Mouse (Mus musculus) embryonic stem cell, embryonic (primary cell): ENCODE data around the gene Arsk.

Experiments used
- CTCF ChIA-PET, 4 experiments: fragments of 300-600 bp in 2 of 4; fragments of 350-600 bp in 2 of 4; sonication (Branson Sonifier 250); formaldehyde crosslinking; loops; one replicate each; lab custom pipeline; 2022; ENCODE audit warnings: inconsistent platforms in 2 of 4; lab: Charles Lee
- POLR2A ChIA-PET, 4 experiments: fragments of 300-600 bp in 2 of 4; fragments of 350-600 bp in 2 of 4; sonication (Branson Sonifier 250); formaldehyde crosslinking; loops; one replicate each; lab custom pipeline; 2022; ENCODE audit warnings: antibody characterized with exemption in 4 of 4, inconsistent platforms in 1 of 4; lab: Charles Lee

The Arsk gene

DNA sequence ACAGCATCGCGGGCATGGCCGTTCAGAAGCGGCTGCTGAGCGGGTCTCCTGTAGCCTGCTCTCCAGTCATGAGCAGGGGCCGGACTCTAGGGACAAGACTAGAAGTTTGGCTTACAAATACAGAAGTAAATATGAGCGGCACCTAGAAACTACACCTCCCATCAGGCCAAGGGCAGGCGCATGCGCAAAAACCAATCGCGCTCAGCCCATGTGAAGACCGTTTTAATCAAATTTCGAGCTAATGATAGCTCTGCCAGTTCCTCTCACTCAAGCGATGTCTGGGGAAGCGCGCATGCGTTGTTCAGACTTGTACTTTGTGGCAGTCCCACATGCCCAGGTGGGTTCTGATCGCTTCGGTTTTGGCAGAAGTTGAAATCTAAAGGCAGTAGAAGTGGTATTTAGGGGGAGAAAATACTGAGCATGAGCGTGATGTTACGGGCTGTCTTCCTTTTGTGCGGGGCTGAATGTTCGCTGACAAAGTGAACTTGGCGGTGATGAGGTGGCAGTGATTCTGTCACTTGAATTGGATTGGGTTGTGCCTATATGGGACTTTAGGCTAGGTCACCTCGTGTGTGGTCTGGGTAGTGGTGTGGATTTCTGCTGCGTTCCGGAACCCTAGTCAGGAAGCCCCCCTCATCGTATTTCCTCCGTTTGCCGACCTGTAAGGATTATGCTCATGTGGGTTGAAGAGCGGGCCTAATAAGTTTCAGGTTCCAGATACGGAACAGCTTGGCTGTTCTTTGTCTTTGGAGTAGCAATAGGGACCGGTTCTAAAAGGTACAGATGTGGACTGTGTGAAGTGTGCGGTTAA, at the start of gene Arsk, which contains the start of gene Ttc37:
TSS of gene Arsk (minus strand) at position 168 of the 811 bp plus-strand sequence.
TSS of gene Ttc37 (plus strand) at position 242 of the 811 bp plus-strand sequence.
- POLR2A ChIA-PET, result interaction anchor here in 3 of 4 experiments (0.6 to 4.0 kb wide), 19 partner anchors 9 to 683 kb away, joined by 3 to 19 read pairs (median 3); partner anchors contain the start of genes Rfesd (in 3 of the 3) and Gpr150 (in 1 of the 3)
- CTCF ChIA-PET, result interaction anchor here in 1 of 4 experiments (0.6 kb wide), 1 partner anchor 79 kb away, joined by 3 read pairs; no protein-coding TSS in a partner anchor

- ChIA-PET POLR2A (no interaction called here), CTCF (no interaction called here)
Observed at GRCm38 (mm10) chr13:76141117-76141808, 42.8 kb upstream of the Arsk start.

GRCm38 (mm10) chr13:76138862-76139261, 40.4 kb upstream of the Arsk start:
- POLR2A ChIA-PET, result interaction anchor here in 1 of 4 experiments (0.8 to 1.0 kb wide), 2 partner anchors 10 kb away, joined by 3 read pairs; no protein-coding TSS in a partner anchor
- CTCF ChIA-PET, result no interaction called here

GRCm38 (mm10) chr13:76132415-76132814, 34.0 kb upstream of the Arsk start:
- ChIA-PET POLR2A (interaction anchor here in 1 of 4 experiments (0.5 kb wide), 1 partner anchor 66 kb away, joined by 5 read pairs; no protein-coding TSS in a partner anchor), CTCF (no interaction called here)

GRCm38 (mm10) chr13:76128799-76129198, 30.3 kb upstream of the Arsk start:
- ChIA-PET CTCF (no interaction called here), POLR2A (interaction anchor here in 2 of 4 experiments (0.9 to 1.5 kb wide), 2 partner anchors 10 to 30 kb away, joined by 3 read pairs; partner anchors contain the start of genes Arsk (in 1 of the 2) and Ttc37 (in 1 of the 2))

DNA sequence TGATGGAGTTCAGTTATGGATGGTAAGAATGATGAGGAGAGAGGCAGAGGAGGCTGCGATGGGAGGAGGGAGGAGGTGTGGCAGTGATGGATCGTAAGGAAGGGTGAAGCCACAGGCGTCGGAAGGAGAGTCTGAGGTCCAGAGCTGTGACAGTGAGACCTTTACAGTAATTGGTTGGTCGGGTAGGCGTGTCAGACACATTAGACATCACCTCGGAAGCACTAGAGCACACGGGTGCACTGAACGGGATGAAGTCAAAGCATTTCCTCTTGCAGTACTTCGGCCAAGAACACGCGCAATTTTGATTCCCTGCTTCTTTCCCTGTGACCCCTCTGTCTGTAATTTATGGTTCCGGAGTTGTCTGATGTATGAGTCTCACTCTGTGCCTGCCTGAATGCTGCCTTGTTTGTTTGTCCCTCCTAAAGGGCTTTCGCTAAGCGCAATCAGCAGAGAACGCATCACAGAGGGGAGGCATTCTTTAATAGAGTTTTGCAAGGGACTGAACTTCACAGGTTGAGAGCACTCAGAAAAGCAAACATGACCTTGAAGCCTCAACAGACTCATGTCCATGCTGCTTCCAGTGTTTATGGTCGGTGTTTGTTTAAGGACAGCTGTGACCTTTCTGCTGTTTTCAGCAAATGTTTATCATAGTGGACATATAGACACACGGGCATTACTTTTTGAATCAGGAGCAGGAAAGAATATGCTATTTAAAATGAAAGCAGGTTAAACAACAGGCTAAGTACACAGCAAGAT, 10.8 kb upstream of the Arsk start:
- POLR2A ChIA-PET, result interaction anchor here in 2 of 4 experiments (1.1 to 2.1 kb wide), 4 partner anchors 9 to 10 kb away, joined by 3 to 11 read pairs (median 5); partner anchors contain the start of genes Arsk (in 2 of the 2) and Ttc37 (in 2 of the 2)
- CTCF ChIA-PET, result no interaction called here

GRCm38 (mm10) chr13:76101989-76102388, 3.5 kb upstream of the Arsk start:
- POLR2A ChIA-PET, result interaction anchor here in 1 of 4 experiments (4.0 kb wide), 1 partner anchor 9 kb away, joined by 11 read pairs; no protein-coding TSS in a partner anchor
- CTCF ChIA-PET, result no interaction called here

GRCm38 (mm10) chr13:76098116-76098492, 356 bp downstream of the Arsk start:
- ChIA-PET POLR2A (interaction anchor here in 3 of 4 experiments (1.0 to 4.0 kb wide), 14 partner anchors 8 to 168 kb away, joined by 3 to 19 read pairs (median 4); partner anchors contain the start of genes Rfesd (in 2 of the 3) and Gpr150 (in 1 of the 3)), CTCF (no interaction called here)

- ChIA-PET CTCF (no interaction called here), POLR2A (interaction anchor here in 1 of 4 experiments (1.1 kb wide), 1 partner anchor 18 kb away, joined by 3 read pairs; the partner anchor contains the start of gene Gpr150)
Observed at GRCm38 (mm10) chr13:76074323-76074722, 24.1 kb downstream of the Arsk start.

GRCm38 (mm10) chr13:76064363-76064945, 34.0 kb downstream of the Arsk start:
- ChIA-PET CTCF (no interaction called here), POLR2A (interaction anchor here in 2 of 4 experiments (1.2 to 1.6 kb wide), 4 partner anchors 11 to 46 kb away, joined by 3 to 6 read pairs (median 4); partner anchors contain the start of genes Arsk (in 2 of the 2), Ttc37 (in 2 of the 2) and Rfesd (in 1 of the 2))

GRCm38 (mm10) chr13:76063548-76063947, 34.9 kb downstream of the Arsk start:
- ChIA-PET POLR2A (interaction anchor here in 2 of 4 experiments (0.6 to 1.4 kb wide), 2 partner anchors 10 to 509 kb away, joined by 3 to 5 read pairs; no protein-coding TSS in a partner anchor), CTCF (no interaction called here)

DNA sequence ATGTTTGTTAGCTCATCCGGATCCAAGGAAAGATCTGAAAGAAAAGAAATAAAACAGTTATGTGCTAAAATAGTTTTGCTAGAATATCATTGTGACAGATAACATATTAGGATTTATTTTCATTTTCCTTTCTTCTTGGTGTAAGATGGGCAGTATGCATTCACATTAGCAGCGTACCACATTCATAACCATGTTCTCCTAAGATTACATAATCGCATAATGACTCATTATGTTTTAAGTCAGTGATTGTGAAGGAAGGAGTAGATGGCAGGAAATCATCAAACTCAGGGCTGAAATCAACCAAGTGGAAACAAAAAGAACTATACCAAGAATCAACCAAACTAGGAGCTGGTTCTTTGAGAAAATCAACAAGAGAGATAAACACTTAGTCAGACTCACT, 35.9 kb downstream of the Arsk start:
- ChIA-PET POLR2A (interaction anchor here in 1 of 4 experiments (0.9 kb wide), 1 partner anchor 9 kb away, joined by 3 read pairs; no protein-coding TSS in a partner anchor), CTCF (no interaction called here)

GRCm38 (mm10) chr13:76062126-76062525, 36.3 kb downstream of the Arsk start:
- ChIA-PET POLR2A (interaction anchor here in 1 of 4 experiments (0.9 kb wide), 1 partner anchor 10 kb away, joined by 3 read pairs; no protein-coding TSS in a partner anchor), CTCF (no interaction called here)

DNA sequence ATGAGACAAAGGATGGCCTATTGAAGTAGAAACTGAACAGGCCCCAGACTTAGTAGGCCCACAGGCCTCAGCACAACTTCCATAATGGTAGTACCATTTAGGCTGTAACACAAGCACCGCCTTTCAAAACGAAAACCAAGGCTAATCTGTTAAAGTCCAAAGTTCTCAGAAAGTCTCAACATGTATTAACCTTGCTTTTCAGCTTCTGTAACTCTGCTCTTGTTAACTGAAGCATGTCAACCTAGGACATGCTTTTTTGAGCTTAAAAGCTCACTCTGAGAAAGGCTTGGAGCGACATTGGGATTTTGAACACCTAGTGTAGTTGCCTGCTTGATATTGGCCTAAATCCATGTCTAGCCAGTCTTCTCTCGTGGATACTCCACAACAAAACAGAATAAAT, 38.9 kb downstream of the Arsk start:
- ChIA-PET POLR2A (interaction anchor here in 1 of 4 experiments (1.2 kb wide), 1 partner anchor 42 kb away, joined by 3 read pairs; no protein-coding TSS in a partner anchor), CTCF (no interaction called here)

GRCm38 (mm10) chr13:76057267-76058069, 41.0 kb downstream of the Arsk start:
- CTCF ChIA-PET, result interaction anchor here in 1 of 4 experiments (1.5 kb wide), 1 partner anchor 38 kb away, joined by 3 read pairs; the partner anchor contains the start of gene Rfesd
- POLR2A ChIA-PET, result interaction anchor here in 2 of 4 experiments (1.8 to 2.2 kb wide), 2 partner anchors 39 kb away, joined by 8 to 11 read pairs; partner anchors contain the start of gene Rfesd (in 2 of the 2)

DNA sequence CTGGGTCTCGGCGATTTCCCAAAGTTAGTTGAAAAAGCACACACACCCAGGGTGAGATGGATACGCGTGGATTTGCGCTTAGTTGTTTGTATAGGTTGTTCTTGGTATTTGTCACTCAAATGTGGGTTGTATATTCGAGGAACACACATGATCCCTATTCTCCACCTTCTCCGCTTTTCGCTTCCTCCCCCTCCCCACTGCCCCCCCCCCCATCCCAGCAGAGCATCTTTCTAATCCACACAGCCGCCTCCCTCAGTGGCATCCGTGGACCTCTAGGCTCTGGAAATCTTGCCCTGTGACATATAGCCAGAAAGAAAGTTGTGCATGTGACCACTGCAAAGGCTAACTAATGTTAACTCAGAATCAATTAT, 41.6 kb downstream of the Arsk start, which contains the start of gene Gpr150:
TSS of gene Gpr150 (minus strand) at position 101 of the 371 bp plus-strand sequence.
- POLR2A ChIA-PET, result interaction anchor here in 2 of 4 experiments (1.0 to 2.2 kb wide), 4 partner anchors 18 to 42 kb away, joined by 3 to 13 read pairs (median 10); partner anchors contain the start of genes Rfesd (in 2 of the 2), Arsk (in 1 of the 2) and Ttc37 (in 1 of the 2)

More for the DNA sequence above, 41.6 kb downstream of the Arsk start, which contains the start of gene Gpr150:
- CTCF ChIA-PET, result interaction anchor here in 2 of 4 experiments (1.2 to 1.5 kb wide), 2 partner anchors 32 to 38 kb away, joined by 3 read pairs; partner anchors contain the start of gene Rfesd (in 1 of the 2)
